Mouse (Mus musculus): ENCODE results near the gene Ddb2. TPM values are rescaled to one million over a fixed set of nuclear protein-coding genes. Genes with fewer than 3 reads are reported as not detected.
A peak's percentile ranks its signal among the peaks of the same experiment; 100 is the strongest.

The Ddb2 gene
- polyA plus RNA-seq, 1 experiment from 2014 or later, result 5.8 TPM

GRCm38 (mm10) chr2:91268706-91269105 lies 31.9 kb upstream of the Ddb2 start:
- Histone ChIP-seq H3K4me2 (ENCODE audit: low read depth) (no peak overlapping the region), H3K4me1 (ENCODE audit: control insufficient read depth, insufficient read depth, low read length) (peaks cover 7% of the 10 kb centered on the region; the same call in 1 of the 2 replicates), H3K4me3 (ENCODE audit: low read depth, low read length) (no peak overlapping the region), H3K36me3 (ENCODE audit: control insufficient read depth, insufficient read depth, low read length) (peaks cover 18% of the 10 kb centered on the region), H3K27me3 (ENCODE audit: control insufficient read depth, insufficient read depth, low read length) (no peaks in the 10 kb centered on the region), H3K27ac (ENCODE audit: low read depth, low read length) (no peak overlapping the region), H3K9me3 (ENCODE audit: control insufficient read depth, low read length) (no peaks in the 10 kb centered on the region), H3K9ac (ENCODE audit: low read length) (no peak overlapping the region)
- 85% methylated on average over 2 of the region's 2 CpGs for WGBS
- DNase-seq (ENCODE audit: low spot score), result no peak
- no peak for ATAC-seq (ENCODE audit: insufficient read depth, low FRiP score, low TSS enrichment)

GRCm38 (mm10) chr2:91268042-91268441 lies 31.3 kb upstream of the Ddb2 start:
- no peaks in the 10 kb centered on the region for H3K27me3 ChIP-seq (ENCODE audit: control insufficient read depth, insufficient read depth, low read length)
- H3K4me2 ChIP-seq (ENCODE audit: low read depth), result no peak overlapping the region
- H3K9me3 ChIP-seq (ENCODE audit: control insufficient read depth, low read length), result no peaks in the 10 kb centered on the region
- DNase-seq (ENCODE audit: low spot score), result no peak
- 93% methylated on average over 3 of the region's 3 CpGs for WGBS
- no peak overlapping the region for H3K27ac ChIP-seq (ENCODE audit: low read depth, low read length)
- H3K4me1 ChIP-seq (ENCODE audit: control insufficient read depth, insufficient read depth, low read length), result peaks cover 7% of the 10 kb centered on the region; the same call in 1 of the 2 replicates
- no peak for ATAC-seq (ENCODE audit: insufficient read depth, low FRiP score, low TSS enrichment)
- no peak overlapping the region for H3K4me3 ChIP-seq (ENCODE audit: low read depth, low read length)
- peaks cover 11% of the 10 kb centered on the region for H3K36me3 ChIP-seq (ENCODE audit: control insufficient read depth, insufficient read depth, low read length)
- H3K9ac ChIP-seq (ENCODE audit: low read length), result no peak overlapping the region

- peak; percentile 99 for ATAC-seq (ENCODE audit: insufficient read depth, low FRiP score, low TSS enrichment)
- H3K4me1 ChIP-seq (ENCODE audit: control insufficient read depth, insufficient read depth, low read length), result peaks cover 7% of the 10 kb centered on the region; the same call in 1 of the 2 replicates
- H3K9me3 ChIP-seq (ENCODE audit: control insufficient read depth, low read length), result no peaks in the 10 kb centered on the region
- DNase-seq (ENCODE audit: low spot score), result peak; percentile 98
- H3K27ac ChIP-seq (ENCODE audit: low read depth, low read length), result peak within 1 kb of the TSS; percentile 86
- peak within 1 kb of the TSS; percentile 69 for H3K4me3 ChIP-seq (ENCODE audit: low read depth, low read length)
- peak within 1 kb of the TSS; percentile 92 for H3K9ac ChIP-seq (ENCODE audit: low read length)
- peaks cover 11% of the 10 kb centered on the region for H3K36me3 ChIP-seq (ENCODE audit: control insufficient read depth, insufficient read depth, low read length)
- H3K27me3 ChIP-seq (ENCODE audit: control insufficient read depth, insufficient read depth, low read length), result no peaks in the 10 kb centered on the region
- WGBS, result 2% methylated on average over 72 of the region's 72 CpGs
- peak within 1 kb of the TSS; percentile 41 for H3K4me2 ChIP-seq (ENCODE audit: low read depth)
Measured at GRCm38 (mm10) chr2:91264711-91265681, 28.2 kb upstream of the Ddb2 start, which contains the start of gene Arfgap2. Arfgap2 (plus strand) TSS chr2:91264974.

GRCm38 (mm10) chr2:91263692-91264660 lies 27.2 kb upstream of the Ddb2 start:
- ATAC-seq (ENCODE audit: insufficient read depth, low FRiP score, low TSS enrichment), result 0 out of 2 replicates have a peak, but pooled peaks have one; percentile 5

GRCm38 (mm10) chr2:91259493-91259892 lies 22.7 kb upstream of the Ddb2 start:
- Histone ChIP-seq H3K9ac (ENCODE audit: low read length) (no peak overlapping the region), H3K27ac (ENCODE audit: low read depth, low read length) (no peak overlapping the region), H3K4me3 (ENCODE audit: low read depth, low read length) (no peak overlapping the region), H3K27me3 (ENCODE audit: control insufficient read depth, insufficient read depth, low read length) (peaks cover 5% of the 10 kb centered on the region; the same call in 1 of the 2 replicates), H3K9me3 (ENCODE audit: control insufficient read depth, low read length) (no peaks in the 10 kb centered on the region), H3K36me3 (ENCODE audit: control insufficient read depth, insufficient read depth, low read length) (no peaks in the 10 kb centered on the region; the same call in 1 of the 2 replicates), H3K4me2 (ENCODE audit: low read depth) (no peak overlapping the region), H3K4me1 (ENCODE audit: control insufficient read depth, insufficient read depth, low read length) (peaks cover 19% of the 10 kb centered on the region)
- WGBS, result 96% methylated on average over 1 of the region's 1 CpGs
- no peak for ATAC-seq (ENCODE audit: insufficient read depth, low FRiP score, low TSS enrichment)
- DNase-seq (ENCODE audit: low spot score), result no peak

More at GRCm38 (mm10) chr2:91263692-91264660, 27.2 kb upstream of the Ddb2 start:
- Histone ChIP-seq H3K9me3 (ENCODE audit: control insufficient read depth, low read length) (no peaks in the 10 kb centered on the region), H3K4me3 (ENCODE audit: low read depth, low read length) (peak overlapping the region; percentile 69), H3K4me2 (ENCODE audit: low read depth) (peak overlapping the region; percentile 41), H3K4me1 (ENCODE audit: control insufficient read depth, insufficient read depth, low read length) (peaks cover 7% of the 10 kb centered on the region; the same call in 1 of the 2 replicates), H3K27ac (ENCODE audit: low read depth, low read length) (peak overlapping the region; percentile 86; the same call in 1 of the 2 replicates), H3K36me3 (ENCODE audit: control insufficient read depth, insufficient read depth, low read length) (peaks cover 7% of the 10 kb centered on the region), H3K27me3 (ENCODE audit: control insufficient read depth, insufficient read depth, low read length) (no peaks in the 10 kb centered on the region), H3K9ac (ENCODE audit: low read length) (peak overlapping the region; percentile 92)
- WGBS, result 85% methylated on average over 17 of the region's 17 CpGs
- no peak for DNase-seq (ENCODE audit: low spot score)

- ATAC-seq (ENCODE audit: insufficient read depth, low FRiP score, low TSS enrichment) (no peak), DNase-seq (ENCODE audit: low spot score) (no peak)
- Histone ChIP-seq H3K36me3 (ENCODE audit: control insufficient read depth, insufficient read depth, low read length) (no peaks in the 10 kb centered on the region; the same call in 1 of the 2 replicates), H3K4me1 (ENCODE audit: control insufficient read depth, insufficient read depth, low read length) (peaks cover 16% of the 10 kb centered on the region), H3K9me3 (ENCODE audit: control insufficient read depth, low read length) (no peaks in the 10 kb centered on the region), H3K27me3 (ENCODE audit: control insufficient read depth, insufficient read depth, low read length) (peaks cover 5% of the 10 kb centered on the region; the same call in 1 of the 2 replicates), H3K9ac (ENCODE audit: low read length) (no peak overlapping the region), H3K27ac (ENCODE audit: low read depth, low read length) (no peak overlapping the region), H3K4me2 (ENCODE audit: low read depth) (no peak overlapping the region), H3K4me3 (ENCODE audit: low read depth, low read length) (no peak overlapping the region)
- 50% methylated on average over 1 of the region's 1 CpGs for WGBS
Measured at GRCm38 (mm10) chr2:91258830-91259229, 22.0 kb upstream of the Ddb2 start.

- Histone ChIP-seq H3K27me3 (ENCODE audit: control insufficient read depth, insufficient read depth, low read length) (peaks cover 5% of the 10 kb centered on the region; the same call in 1 of the 2 replicates), H3K4me2 (ENCODE audit: low read depth) (peak overlapping the region; percentile 99), H3K27ac (ENCODE audit: low read depth, low read length) (no peak overlapping the region), H3K9me3 (ENCODE audit: control insufficient read depth, low read length) (no peaks in the 10 kb centered on the region), H3K36me3 (ENCODE audit: control insufficient read depth, insufficient read depth, low read length) (no peaks in the 10 kb centered on the region; the same call in 1 of the 2 replicates), H3K4me1 (ENCODE audit: control insufficient read depth, insufficient read depth, low read length) (peaks cover 16% of the 10 kb centered on the region), H3K9ac (ENCODE audit: low read length) (peak overlapping the region; percentile 64), H3K4me3 (ENCODE audit: low read depth, low read length) (peak overlapping the region; percentile 63; the same call in 1 of the 2 replicates)
- ATAC-seq (ENCODE audit: insufficient read depth, low FRiP score, low TSS enrichment), result no peak
- DNase-seq (ENCODE audit: low spot score), result no peak
- 74% methylated on average over 5 of the region's 5 CpGs for WGBS
Measured at GRCm38 (mm10) chr2:91258054-91258453, 21.3 kb upstream of the Ddb2 start.

All from neural tube, embryonic 11.5 days (tissue).